ENCODE assay signal across 13 mouse cellular contexts in genomic region chr11:88506544-88507419, GRCm38 (mm10).
DNase-seq lines count a peak whose midpoint lies in the region; ATAC-seq lines count a peak whose summit lies in the region.
"Had no signal": no experiment of that assay in that cellular context is flagged by ENCODE, and none has a peak within 500 bp of the region (broad histone marks: within the 10 kb centered on the region; RNA-seq: fewer than 3 reads in every experiment).

No protein-coding gene starts in this region.

- no peaks in the 10 kb centered on the region for H3K27me3 ChIP-seq in heart, embryonic 11.5 days (ENCODE audit: control insufficient read depth, insufficient read depth, low read length)
- H3K27me3 ChIP-seq in forebrain, embryonic 14.5 days (replicated peaks; ENCODE audit: control insufficient read depth, insufficient read depth, low read length), result no peaks in the 10 kb centered on the region
- H3K27me3 ChIP-seq in limb, embryonic 10.5 days (ENCODE audit: low read depth, poor library complexity, severe bottlenecking), result no peaks in the 10 kb centered on the region

- peak overlapping the region; percentile 37; the same call in 1 of the 2 replicates for H3K27ac ChIP-seq in heart, embryonic 11.5 days (ENCODE audit: low read depth, low read length)
- H3K27ac ChIP-seq in forebrain, embryonic 14.5 days (ENCODE audit: low read depth, low read length), result peak overlapping the region; percentile 52; the same call in 1 of the 2 replicates
- H3K27ac ChIP-seq in limb, embryonic 10.5 days, result peak overlapping the region; percentile 79

- H3K9ac ChIP-seq in heart, embryonic 11.5 days (ENCODE audit: low read depth, low read length), result no peak overlapping the region
- H3K9ac ChIP-seq in forebrain, embryonic 14.5 days (ENCODE audit: low read length), result no peak overlapping the region
- H3K9ac ChIP-seq: liver, postnatal 0 days had no signal

- no peak overlapping the region for H3K4me2 ChIP-seq in heart, embryonic 11.5 days
- H3K4me2 ChIP-seq in forebrain, embryonic 14.5 days (ENCODE audit: low read length), result no peak overlapping the region

- intact Hi-C loops in heart, postnatal 10 days (cut with DNase I), result no loop called here

- peaks cover 16% of the 10 kb centered on the region for H3K4me1 ChIP-seq in heart, embryonic 11.5 days (ENCODE audit: control insufficient read depth, insufficient read depth, low read length)
- peaks cover 40% of the 10 kb centered on the region for H3K4me1 ChIP-seq in forebrain, embryonic 14.5 days (ENCODE audit: control insufficient read depth, insufficient read depth, low read length)
- H3K4me1 ChIP-seq in limb, embryonic 10.5 days, result peaks cover 58% of the 10 kb centered on the region

- no peak for DNase-seq in heart, postnatal 10 days
- peak; percentile 56 for DNase-seq in embryo, embryonic 10.5 days (ENCODE audit: low spot score)
- no peak for DNase-seq in forebrain, embryonic 14.5 days (ENCODE audit: low spot score)
- peak; percentile 72 for DNase-seq in limb, embryonic 10.5 days (ENCODE audit: low spot score)
- DNase-seq in gastrocnemius, postnatal 10 days, result no peak
- DNase-seq in thymus, postnatal 4 days, result no peak
- no peak for DNase-seq in ovary, postnatal 36 days (ENCODE audit: low spot score)
- DNase-seq: B cell, adult 2 months; heart, postnatal 36 days; kidney, postnatal 4 days; liver, postnatal 0 days; spleen, adult 18-20 months had no signal

- 48% methylated on average over 5 of the region's 5 CpGs for WGBS in heart, embryonic 11.5 days (ENCODE audit: insufficient replicate concordance)
- WGBS in forebrain, embryonic 14.5 days, result 39% methylated on average over 5 of the region's 5 CpGs
- 15% methylated on average over 5 of the region's 5 CpGs for WGBS in limb, embryonic 10.5 days

- H3K36me3 ChIP-seq in heart, embryonic 11.5 days (ENCODE audit: control insufficient read depth, insufficient read depth, low read length), result no peaks in the 10 kb centered on the region
- no peaks in the 10 kb centered on the region for H3K36me3 ChIP-seq in forebrain, embryonic 14.5 days (ENCODE audit: control insufficient read depth, insufficient read depth, low read length)
- H3K36me3 ChIP-seq in limb, embryonic 10.5 days, result peaks cover 2% of the 10 kb centered on the region; the same call in 1 of the 2 replicates

- ATAC-seq in heart, embryonic 11.5 days (replicated peaks; ENCODE audit: insufficient number of reproducible peaks, low FRiP score, low TSS enrichment), result no peak
- 0 out of 2 replicates have a peak, but pooled peaks have one; percentile 13 for ATAC-seq in forebrain, embryonic 14.5 days
- ATAC-seq: liver, postnatal 0 days had no signal

- H3K4me3 ChIP-seq in heart, embryonic 11.5 days (ENCODE audit: low read depth, low read length), result no peak overlapping the region
- H3K4me3 ChIP-seq in forebrain, embryonic 14.5 days (ENCODE audit: low read depth, low read length), result no peak overlapping the region
- H3K4me3 ChIP-seq in limb, embryonic 10.5 days, result peak overlapping the region; percentile 22; the same call in 1 of the 2 replicates

- H3K9me3 ChIP-seq in heart, embryonic 11.5 days (replicated peaks; ENCODE audit: control insufficient read depth, low read length), result no peaks in the 10 kb centered on the region
- no peaks in the 10 kb centered on the region for H3K9me3 ChIP-seq in forebrain, embryonic 14.5 days (replicated peaks; ENCODE audit: control insufficient read depth, low read length)
- H3K9me3 ChIP-seq in limb, embryonic 10.5 days (replicated peaks), result no peaks in the 10 kb centered on the region

Comparison
In these comparisons a context has a peak if more than half of its experiments do, and no peak if none do; other contexts are left out.
1. DNase-seq: peak in embryo, embryonic 10.5 days (single experiment) and limb, embryonic 10.5 days (single experiment); none in heart, postnatal 10 days (0 of 2), forebrain, embryonic 14.5 days (single experiment), gastrocnemius, postnatal 10 days (single experiment), thymus, postnatal 4 days (single experiment) and ovary, postnatal 36 days (single experiment).
2. Peak in every context shown above with its lines, with median percentiles within 50 percentile points of each other: H3K27ac ChIP-seq.